17 mouse cellular contexts compared by ENCODE assay signal in genomic region chr4:32375721-32376526, GRCm38 (mm10).
A peak's percentile ranks its signal among the peaks of the same experiment; 100 is the strongest.
DNase-seq lines count a peak whose midpoint lies in the region; ATAC-seq and TF ChIP-seq lines count a peak whose summit lies in the region.
"Had no signal": no experiment of that assay in that cellular context is flagged by ENCODE, and none has a peak within 500 bp of the region (broad histone marks: within the 10 kb centered on the region; RNA-seq: fewer than 3 reads in every experiment).

No protein-coding gene starts in this region.

- no peaks in the 10 kb centered on the region for H3K27me3 ChIP-seq in forebrain, embryonic 13.5 days
- no peaks in the 10 kb centered on the region for H3K27me3 ChIP-seq in forebrain, embryonic 16.5 days (replicated peaks; ENCODE audit: control insufficient read depth, insufficient read depth, low read length)
- H3K27me3 ChIP-seq in hindbrain, embryonic 13.5 days = no peaks in the 10 kb centered on the region
- H3K27me3 ChIP-seq in hindbrain, embryonic 14.5 days (ENCODE audit: control insufficient read depth, insufficient read depth, low read length) = no peaks in the 10 kb centered on the region
- no peaks in the 10 kb centered on the region for H3K27me3 ChIP-seq in forebrain, embryonic 15.5 days
- no peaks in the 10 kb centered on the region for H3K27me3 ChIP-seq in thymus, adult 2 months (ENCODE audit: control insufficient read depth, insufficient read depth, low read length)
- H3K27me3 ChIP-seq: limb, embryonic 12.5 days had no signal

- 76% methylated on average over 16 of the region's 16 CpGs for WGBS in forebrain, embryonic 13.5 days
- 78% methylated on average over 16 of the region's 16 CpGs for WGBS in forebrain, embryonic 16.5 days
- WGBS in hindbrain, embryonic 13.5 days = 89% methylated on average over 16 of the region's 16 CpGs
- 83% methylated on average over 16 of the region's 16 CpGs for WGBS in hindbrain, embryonic 14.5 days
- WGBS in forebrain, embryonic 15.5 days = 76% methylated on average over 16 of the region's 16 CpGs
- 89% methylated on average over 16 of the region's 16 CpGs for WGBS in thymus, adult 2 months

- no peak overlapping the region for H3K4me2 ChIP-seq in forebrain, embryonic 13.5 days
- H3K4me2 ChIP-seq in forebrain, embryonic 16.5 days (ENCODE audit: low read length) = no peak overlapping the region
- no peak overlapping the region for H3K4me2 ChIP-seq in hindbrain, embryonic 13.5 days
- no peak overlapping the region for H3K4me2 ChIP-seq in hindbrain, embryonic 14.5 days (replicated peaks)
- H3K4me2 ChIP-seq in forebrain, embryonic 15.5 days (replicated peaks) = no peak overlapping the region
- H3K4me2 ChIP-seq: limb, embryonic 12.5 days had no signal

- no peaks in the 10 kb centered on the region for H3K9me3 ChIP-seq in forebrain, embryonic 13.5 days (replicated peaks)
- no peaks in the 10 kb centered on the region for H3K9me3 ChIP-seq in forebrain, embryonic 16.5 days (ENCODE audit: control insufficient read depth, low read length)
- no peaks in the 10 kb centered on the region for H3K9me3 ChIP-seq in hindbrain, embryonic 13.5 days
- H3K9me3 ChIP-seq in hindbrain, embryonic 14.5 days (ENCODE audit: control insufficient read depth, low read length) = no peaks in the 10 kb centered on the region
- H3K9me3 ChIP-seq in forebrain, embryonic 15.5 days = no peaks in the 10 kb centered on the region
- H3K9me3 ChIP-seq: G1E; limb, embryonic 12.5 days had no signal

- DNase-seq in hindbrain, embryonic 14.5 days (ENCODE audit: low spot score) = no peak
- DNase-seq in thymus, adult 2 months = no peak
- DNase-seq in cerebellum, adult 8-10 months = no peak
- DNase-seq: adrenal gland, postnatal 25 days; B cell, adult 2 months; kidney, adult 2 months; right cerebral cortex, adult 18-20 months; thymus, adult 18-20 months had no signal

- 0 out of 2 replicates have a peak overlapping the region, but pooled peaks have one; percentile 16 for H3K9ac ChIP-seq in forebrain, embryonic 13.5 days
- H3K9ac ChIP-seq in forebrain, embryonic 16.5 days (replicated peaks; ENCODE audit: low read depth, low read length) = no peak overlapping the region
- H3K9ac ChIP-seq in hindbrain, embryonic 13.5 days = peak overlapping the region; percentile 8; the same call in 1 of the 2 replicates
- H3K9ac ChIP-seq in hindbrain, embryonic 14.5 days = no peak overlapping the region
- H3K9ac ChIP-seq in forebrain, embryonic 15.5 days (replicated peaks) = no peak overlapping the region
- H3K9ac ChIP-seq: limb, embryonic 12.5 days had no signal

- no peak for ATAC-seq in forebrain, embryonic 13.5 days
- no peak for ATAC-seq in forebrain, embryonic 16.5 days
- no peak for ATAC-seq in hindbrain, embryonic 13.5 days (ENCODE audit: low FRiP score)
- no peak for ATAC-seq in hindbrain, embryonic 14.5 days (ENCODE audit: low FRiP score)
- peak; percentile 39 for ATAC-seq in activated CD4-positive, CD25-positive, alpha-beta regulatory T cell, adult 4 months
- ATAC-seq in forebrain, embryonic 15.5 days (replicated peaks) = no peak
- ATAC-seq: midbrain, embryonic 16.5 days had no signal

- TF ChIP-seq POLR2A in thymus, adult 2 months (IDR thresholded peaks at IDR 0.05; ENCODE audit: control insufficient read depth, extremely low read depth, insufficient read depth, low read length, poor library complexity) = no peak

- peaks cover 58% of the 10 kb centered on the region for H3K4me1 ChIP-seq in forebrain, embryonic 13.5 days
- H3K4me1 ChIP-seq in forebrain, embryonic 16.5 days (replicated peaks; ENCODE audit: control insufficient read depth, insufficient read depth, low read length) = peaks cover 51% of the 10 kb centered on the region
- peaks cover 55% of the 10 kb centered on the region for H3K4me1 ChIP-seq in hindbrain, embryonic 13.5 days (replicated peaks)
- peaks cover 35% of the 10 kb centered on the region for H3K4me1 ChIP-seq in hindbrain, embryonic 14.5 days (replicated peaks; ENCODE audit: control insufficient read depth, insufficient read depth, low read length)
- H3K4me1 ChIP-seq in forebrain, embryonic 15.5 days = peaks cover 63% of the 10 kb centered on the region
- peaks cover 5% of the 10 kb centered on the region for H3K4me1 ChIP-seq in thymus, adult 2 months (replicated peaks; ENCODE audit: control insufficient read depth, insufficient read depth, low read length)

- H3K4me3 ChIP-seq in forebrain, embryonic 13.5 days = no peak overlapping the region
- H3K4me3 ChIP-seq in forebrain, embryonic 16.5 days (replicated peaks; ENCODE audit: low read length) = no peak overlapping the region
- H3K4me3 ChIP-seq in hindbrain, embryonic 13.5 days = no peak overlapping the region
- no peak overlapping the region for H3K4me3 ChIP-seq in hindbrain, embryonic 14.5 days (replicated peaks; ENCODE audit: low read length)
- H3K4me3 ChIP-seq in forebrain, embryonic 15.5 days = no peak overlapping the region
- no peak overlapping the region for H3K4me3 ChIP-seq in thymus, adult 2 months (ENCODE audit: control insufficient read depth, insufficient read depth, low read length)
- H3K4me3 ChIP-seq: limb, embryonic 12.5 days had no signal

- H3K27ac ChIP-seq in forebrain, embryonic 13.5 days = peak overlapping the region; percentile 48
- H3K27ac ChIP-seq in forebrain, embryonic 16.5 days (ENCODE audit: low read length) = no peak overlapping the region
- no peak overlapping the region; the same call in 1 of the 2 replicates for H3K27ac ChIP-seq in hindbrain, embryonic 13.5 days
- no peak overlapping the region for H3K27ac ChIP-seq in hindbrain, embryonic 14.5 days
- H3K27ac ChIP-seq in forebrain, embryonic 15.5 days (replicated peaks) = peak overlapping the region; percentile 64
- no peak overlapping the region for H3K27ac ChIP-seq in thymus, adult 2 months (ENCODE audit: control insufficient read depth, insufficient read depth, low read length)
- H3K27ac ChIP-seq: limb, embryonic 12.5 days; macrophage had no signal

- TF ChIP-seq CTCF in thymus, adult 2 months (IDR thresholded peaks at IDR 0.05; ENCODE audit: borderline replicate concordance, control insufficient read depth, extremely low read depth, insufficient read depth, low read length, poor library complexity) = no peak

- 0 out of 2 replicates have a peak, but pooled peaks cover 4% of the 10 kb centered on the region for H3K36me3 ChIP-seq in forebrain, embryonic 13.5 days (ENCODE audit: poor library complexity, severe bottlenecking)
- no peaks in the 10 kb centered on the region for H3K36me3 ChIP-seq in forebrain, embryonic 16.5 days (ENCODE audit: control insufficient read depth, insufficient read depth)
- no peaks in the 10 kb centered on the region for H3K36me3 ChIP-seq in hindbrain, embryonic 13.5 days
- no peaks in the 10 kb centered on the region for H3K36me3 ChIP-seq in hindbrain, embryonic 14.5 days (replicated peaks; ENCODE audit: control insufficient read depth, insufficient read depth)
- no peaks in the 10 kb centered on the region for H3K36me3 ChIP-seq in forebrain, embryonic 15.5 days
- H3K36me3 ChIP-seq in thymus, adult 2 months (ENCODE audit: control insufficient read depth, insufficient read depth, low read length) = no peaks in the 10 kb centered on the region
- H3K36me3 ChIP-seq: G1E; limb, embryonic 12.5 days had no signal

Comparison
In these comparisons a context has a peak if more than half of its experiments do, and no peak if none do; other contexts are left out.
1. H3K27ac ChIP-seq: peak in forebrain, embryonic 13.5 days (single experiment) and forebrain, embryonic 15.5 days (single experiment); none in forebrain, embryonic 16.5 days (single experiment), hindbrain, embryonic 13.5 days (single experiment), hindbrain, embryonic 14.5 days (single experiment) and thymus, adult 2 months (single experiment).
2. H3K9ac ChIP-seq: peak in forebrain, embryonic 13.5 days (single experiment) and hindbrain, embryonic 13.5 days (single experiment); none in forebrain, embryonic 16.5 days (single experiment), hindbrain, embryonic 14.5 days (single experiment) and forebrain, embryonic 15.5 days (single experiment).